Mouse (Mus musculus): Measurements from ENCODE around the gene Mapkapk5.

Gene Mapkapk5

GRCm38 (mm10) chr5:121500719-121501118, 45.0 kb downstream of the Mapkapk5 start:
- DNase-seq (ENCODE audit: low read depth, low spot score): no peak

- no peak for DNase-seq (ENCODE audit: low read depth, low spot score)
Observed at GRCm38 (mm10) chr5:121493305-121493704, 52.4 kb downstream of the Mapkapk5 start.

- DNase-seq (ENCODE audit: low read depth, low spot score): no peak
Observed at GRCm38 (mm10) chr5:121484801-121485200, 60.9 kb downstream of the Mapkapk5 start.

- peak; percentile 76 for DNase-seq (ENCODE audit: low read depth, low spot score)
Observed at GRCm38 (mm10) chr5:121477680-121478079, 68.0 kb downstream of the Mapkapk5 start.

DNA sequence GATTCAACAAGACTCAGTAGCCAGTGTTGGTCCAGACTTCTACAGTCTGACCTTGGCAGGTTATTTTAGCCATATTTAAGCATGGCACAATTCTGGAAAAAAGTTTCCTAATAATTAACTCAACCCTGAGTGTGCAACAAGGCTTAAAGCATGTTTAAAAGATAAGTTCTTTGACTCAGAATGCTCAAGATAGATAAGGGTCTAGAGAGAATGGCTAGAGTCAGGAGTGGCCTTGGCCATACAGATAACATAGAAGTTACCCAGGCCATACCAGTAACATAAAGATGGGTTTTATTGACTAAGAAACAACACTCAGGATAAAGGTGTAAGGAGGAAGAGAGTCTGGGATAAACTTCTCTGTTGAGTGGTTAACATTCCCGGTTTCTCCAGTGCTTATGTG, 69.7 kb downstream of the Mapkapk5 start:
- DNase-seq (ENCODE audit: low read depth, low spot score): no peak
